Mouse (Mus musculus): ENCODE measurements around the gene Plk5.

- TF ChIP-seq CTCF (IDR thresholded peaks at IDR 0.05; ENCODE audit: low read depth) (no peak), EP300 (IDR thresholded peaks at IDR 0.05; ENCODE audit: low read depth) (no peak)
Observed at GRCm38 (mm10) chr10:80315315-80315714, 40.9 kb upstream of the Plk5 start.

Measured in liver, embryonic 14.5 days (tissue).